Mouse (Mus musculus) intestine, postnatal 0 days (tissue): Measurements from ENCODE around the gene Med13l. TPM values are rescaled to one million over a fixed set of nuclear protein-coding genes. Genes with fewer than 3 reads are reported as not detected.

Experiments
- ATAC-seq: fragments of 200-750 bp; cut with Nextera tagmentation; 2 replicates; pipeline ENCODE4 v1.8.0; 2017; ENCODE audit warnings: mild to moderate bottlenecking, moderate TSS enrichment, moderate library complexity
- H3K27ac ChIP-seq: fragments of 300-500 bp; sonication (generic); 2 replicates; pipeline ENCODE4 v1.5.1; 2014; ENCODE audit warnings: mild to moderate bottlenecking, low read depth, low read length, moderate library complexity
- H3K27me3 ChIP-seq: fragments of 300-500 bp; sonication (generic); replicated peaks from 2 replicates; pipeline ENCODE4 v1.6.1; 2014; ENCODE audit warnings: low read length, mixed read lengths; ENCODE audit not compliant: control insufficient read depth, insufficient read depth
- H3K36me3 ChIP-seq: fragments of 300-500 bp; sonication (generic); 2 replicates; pipeline ENCODE4 v1.6.1; 2014; ENCODE audit warnings: mild to moderate bottlenecking, moderate library complexity; ENCODE audit not compliant: control insufficient read depth, insufficient read depth
- H3K4me1 ChIP-seq: fragments of 300-500 bp; sonication (generic); replicated peaks from 2 replicates; pipeline ENCODE4 v1.6.1; 2014; ENCODE audit warnings: antibody characterized with exemption, low read length, mixed read lengths; ENCODE audit not compliant: control insufficient read depth, insufficient read depth
- H3K4me2 ChIP-seq: fragments of 300-500 bp; sonication (generic); replicated peaks from 2 replicates; pipeline ENCODE4 v1.6.1; 2014; ENCODE audit warnings: low read depth, mild to moderate bottlenecking, moderate library complexity
- H3K4me3 ChIP-seq: fragments of 300-500 bp; sonication (generic); 2 replicates; pipeline ENCODE4 v1.5.1; 2014; ENCODE audit warnings: low read depth, low read length
- H3K9ac ChIP-seq: fragments of 300-500 bp; sonication (generic); 2 replicates; pipeline ENCODE4 v1.6.1; 2014; ENCODE audit warnings: mild to moderate bottlenecking, low read depth, low read length
- H3K9me3 ChIP-seq: fragments of 300-500 bp; sonication (generic); 2 replicates; pipeline ENCODE4 v1.6.1; 2016; ENCODE audit warnings: mixed run types; ENCODE audit not compliant: control insufficient read depth
- CTCF ChIP-seq: sonication (generic); IDR thresholded peaks from 2 replicates; pipeline ENCODE4 v1.5.1; 2016; ENCODE audit warnings: low read depth, mild to moderate bottlenecking, control low read depth, antibody characterized with exemption, moderate library complexity
- WGBS: fragments of 180-500 bp; shearing (Covaris S2); extraction: QIAGEN DNeasy Blood & Tissue Kit; methylation state at CpG from one replicate; pipeline ENCODE4 v1.1.7; 2014; 5-methylcytosine and 5-hydroxymethylcytosine counted together
- polyA plus RNA-seq: library from polyadenylated mRNA; unstranded; fragments of >200 nt; fragmentation: Nextera tagmentation; extraction: Ambion mirVana; gene quantifications from 2 replicates; pipeline ENCODE4 v1.2.1, GENCODE M21; 2015

Med13l gene
- polyA plus RNA-seq, 1 experiment from 2014 or later, result 5.1 TPM

DNA sequence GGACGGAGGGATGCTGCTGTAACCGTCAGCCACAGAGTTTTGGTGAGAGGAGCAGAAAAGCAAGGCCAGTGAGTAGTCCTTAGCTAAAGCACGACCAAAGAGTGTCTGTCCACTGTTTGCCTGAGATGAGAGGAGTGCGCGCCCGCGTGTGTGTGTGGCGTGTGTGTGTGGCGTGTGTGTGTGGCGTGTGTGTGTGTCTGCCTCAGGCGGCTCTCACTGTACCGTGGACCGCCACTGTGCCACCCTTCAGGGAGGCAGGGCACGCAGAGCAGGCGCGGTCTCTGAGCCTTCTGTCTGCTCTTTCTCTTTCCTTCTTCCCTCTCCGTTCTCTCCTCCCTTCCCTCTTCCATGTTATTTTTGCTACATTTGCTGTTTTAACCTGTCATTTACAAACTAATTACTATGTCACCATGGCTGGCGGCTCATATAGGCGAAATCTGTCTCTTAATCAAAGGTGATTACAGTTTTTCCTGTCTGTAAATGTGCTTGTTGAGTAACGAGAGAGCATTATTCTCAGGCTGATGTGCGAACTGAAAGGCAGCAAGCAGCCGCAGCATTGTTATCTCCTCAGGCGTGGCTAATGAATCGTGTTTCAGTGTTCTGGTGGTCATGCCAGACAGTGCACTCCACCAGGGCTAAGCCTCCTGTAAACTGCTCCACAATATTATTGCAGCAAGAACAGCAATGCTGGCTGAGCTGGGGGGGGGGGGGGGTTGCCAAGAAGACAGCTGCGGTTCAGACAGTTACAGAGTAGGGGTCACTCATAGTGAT, 106.1 kb downstream of the Med13l start:
- no peak for TF ChIP-seq CTCF
- Histone ChIP-seq H3K9ac (no peak overlapping the region), H3K4me2 (peak overlapping the region; percentile 44), H3K27ac (no peak overlapping the region), H3K36me3 (peaks cover 3% of the 10 kb centered on the region), H3K9me3 (no peaks in the 10 kb centered on the region), H3K4me3 (no peak overlapping the region), H3K4me1 (0 out of 2 replicates have a peak, but pooled peaks cover 9% of the 10 kb centered on the region), H3K27me3 (no peaks in the 10 kb centered on the region)
- no peak for ATAC-seq
- WGBS, result 56% methylated on average over 25 of the region's 25 CpGs

DNA sequence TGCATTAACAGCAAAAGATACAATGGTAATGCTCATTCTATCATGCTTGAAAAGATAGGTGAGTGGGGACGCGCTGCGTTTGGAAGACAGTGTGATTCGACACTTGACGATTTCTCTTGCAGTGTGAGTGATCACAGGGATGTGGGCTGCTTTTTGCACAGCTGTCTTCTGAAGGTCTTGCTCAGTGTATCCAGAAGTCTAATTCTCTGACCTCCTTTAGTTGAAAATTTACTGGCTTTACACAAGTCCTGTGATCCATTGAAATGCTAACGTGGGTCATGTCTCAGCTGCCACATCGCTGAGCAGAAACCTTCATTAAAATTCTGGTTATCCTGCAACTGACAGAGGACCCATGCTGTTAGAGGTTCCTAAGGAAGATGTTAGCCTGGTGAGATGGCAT, 107.4 kb downstream of the Med13l start:
- peaks cover 10% of the 10 kb centered on the region for H3K36me3 ChIP-seq
- TF ChIP-seq CTCF, result no peak
- H3K27me3 ChIP-seq, result no peaks in the 10 kb centered on the region
- H3K4me2 ChIP-seq, result no peak overlapping the region
- no peak overlapping the region for H3K4me3 ChIP-seq
- no peaks in the 10 kb centered on the region for H3K9me3 ChIP-seq
- H3K9ac ChIP-seq, result no peak overlapping the region
- WGBS, result 73% methylated on average over 7 of the region's 7 CpGs
- H3K4me1 ChIP-seq, result 0 out of 2 replicates have a peak, but pooled peaks cover 9% of the 10 kb centered on the region
- ATAC-seq, result no peak
- no peak overlapping the region for H3K27ac ChIP-seq

DNA sequence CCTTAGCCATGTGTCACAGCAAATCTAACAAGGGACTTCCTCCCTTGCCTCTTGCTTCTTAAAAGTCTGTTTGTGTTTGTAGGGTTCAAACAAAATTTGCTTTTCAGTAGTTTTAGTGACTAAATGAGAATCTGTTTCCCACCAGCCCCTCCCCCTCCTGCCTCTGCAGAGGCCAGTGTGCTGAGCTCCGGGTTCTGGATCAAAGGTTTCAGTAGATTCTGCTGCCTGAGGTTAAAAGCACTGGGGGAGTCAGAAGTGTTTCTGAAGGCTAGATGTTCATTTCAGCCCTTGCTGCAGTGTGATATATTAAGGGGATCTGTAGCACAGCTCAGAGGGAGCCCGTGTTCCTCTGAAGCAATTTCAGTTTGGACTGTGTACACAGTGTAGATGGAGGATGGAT, 108.5 kb downstream of the Med13l start:
- Histone ChIP-seq H3K36me3 (peaks cover 10% of the 10 kb centered on the region), H3K4me1 (0 out of 2 replicates have a peak, but pooled peaks cover 9% of the 10 kb centered on the region), H3K4me3 (no peak overlapping the region), H3K27ac (no peak overlapping the region), H3K27me3 (no peaks in the 10 kb centered on the region), H3K9ac (no peak overlapping the region), H3K4me2 (no peak overlapping the region), H3K9me3 (no peaks in the 10 kb centered on the region)
- ATAC-seq, result no peak
- TF ChIP-seq CTCF, result no peak
- 27% methylated on average over 2 of the region's 2 CpGs for WGBS

DNA sequence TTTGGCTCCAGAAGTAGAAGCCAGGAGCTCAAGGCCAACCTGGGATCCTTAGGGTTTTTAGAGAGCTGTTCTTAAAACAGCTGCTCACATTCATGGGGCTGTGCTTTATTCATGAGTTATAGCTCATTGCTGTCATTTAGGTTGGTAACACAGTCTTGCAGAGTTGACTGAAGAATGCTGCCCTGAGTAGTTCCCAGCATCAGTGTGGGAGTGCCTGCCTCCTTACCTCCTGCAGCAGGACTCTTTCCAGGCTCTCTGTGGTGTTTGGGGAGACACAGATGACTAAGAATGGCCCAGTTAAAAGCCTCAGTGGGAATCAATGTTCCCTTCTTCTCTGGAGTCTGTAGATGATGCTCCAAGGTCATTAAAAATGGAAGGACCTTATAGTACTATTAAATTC, 111.6 kb downstream of the Med13l start:
- peaks cover 10% of the 10 kb centered on the region for H3K36me3 ChIP-seq
- H3K4me2 ChIP-seq, result no peak overlapping the region
- H3K27me3 ChIP-seq, result no peaks in the 10 kb centered on the region
- H3K4me3 ChIP-seq, result no peak overlapping the region
- no peaks in the 10 kb centered on the region for H3K9me3 ChIP-seq
- H3K9ac ChIP-seq, result no peak overlapping the region
- TF ChIP-seq CTCF, result no peak
- no peak overlapping the region for H3K27ac ChIP-seq
- 0 out of 2 replicates have a peak, but pooled peaks cover 7% of the 10 kb centered on the region for H3K4me1 ChIP-seq
- ATAC-seq, result no peak

DNA sequence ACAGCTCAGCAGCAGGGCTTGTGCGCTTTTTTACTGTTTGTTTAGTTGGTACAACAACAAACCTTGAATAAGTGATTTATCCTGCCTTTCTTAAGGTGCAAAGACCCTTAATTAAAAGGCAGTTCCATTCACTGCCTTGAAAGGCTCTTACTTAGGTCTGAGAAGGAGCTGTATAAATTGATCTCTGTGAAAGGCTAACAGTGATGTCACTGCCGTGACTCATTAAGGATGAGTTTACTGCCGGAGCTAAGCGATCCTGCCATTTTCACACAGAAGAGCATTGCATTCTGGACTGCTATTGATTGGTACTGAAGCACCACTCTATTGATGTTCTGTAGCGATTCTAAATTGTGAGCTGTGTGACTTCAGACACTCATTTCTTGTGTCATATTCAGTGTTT, 113.4 kb downstream of the Med13l start:
- Histone ChIP-seq H3K9ac (no peak overlapping the region), H3K36me3 (peaks cover 13% of the 10 kb centered on the region), H3K27me3 (no peaks in the 10 kb centered on the region), H3K4me1 (0 out of 2 replicates have a peak, but pooled peaks cover 5% of the 10 kb centered on the region), H3K27ac (no peak overlapping the region), H3K9me3 (no peaks in the 10 kb centered on the region), H3K4me3 (no peak overlapping the region), H3K4me2 (no peak overlapping the region)
- WGBS, result 46% methylated on average over 5 of the region's 5 CpGs
- ATAC-seq, result no peak
- no peak for TF ChIP-seq CTCF

DNA sequence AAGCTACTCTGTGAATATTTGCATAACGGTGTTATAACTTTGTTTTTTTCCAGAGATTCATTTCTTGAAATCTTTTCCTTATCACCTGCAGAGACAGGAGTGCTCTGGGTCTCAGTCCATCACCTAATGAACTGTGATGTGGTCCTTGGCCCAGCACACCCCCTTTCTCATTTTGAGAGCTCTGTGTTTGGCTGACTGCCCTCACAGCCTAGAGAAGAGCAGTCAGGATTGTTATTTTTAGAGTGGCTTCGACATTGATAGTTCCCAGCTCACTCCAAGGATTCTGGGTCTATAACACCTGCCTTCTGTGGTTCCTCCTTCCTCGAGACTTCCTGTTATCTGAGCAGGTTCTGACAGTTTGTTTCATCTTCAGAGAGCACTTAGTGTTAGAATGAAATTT, 113.8 kb downstream of the Med13l start:
- WGBS, result 54% methylated on average over 3 of the region's 3 CpGs
- TF ChIP-seq CTCF, result no peak
- H3K27me3 ChIP-seq, result no peaks in the 10 kb centered on the region
- H3K4me3 ChIP-seq, result no peak overlapping the region
- H3K36me3 ChIP-seq, result peaks cover 14% of the 10 kb centered on the region
- H3K27ac ChIP-seq, result no peak overlapping the region
- no peak overlapping the region for H3K4me2 ChIP-seq
- no peak overlapping the region for H3K9ac ChIP-seq
- ATAC-seq, result no peak
- no peaks in the 10 kb centered on the region for H3K9me3 ChIP-seq
- 0 out of 2 replicates have a peak, but pooled peaks cover 6% of the 10 kb centered on the region for H3K4me1 ChIP-seq
